ENCODE assay signal across 12 mouse cellular contexts in the genomic region with DNA sequence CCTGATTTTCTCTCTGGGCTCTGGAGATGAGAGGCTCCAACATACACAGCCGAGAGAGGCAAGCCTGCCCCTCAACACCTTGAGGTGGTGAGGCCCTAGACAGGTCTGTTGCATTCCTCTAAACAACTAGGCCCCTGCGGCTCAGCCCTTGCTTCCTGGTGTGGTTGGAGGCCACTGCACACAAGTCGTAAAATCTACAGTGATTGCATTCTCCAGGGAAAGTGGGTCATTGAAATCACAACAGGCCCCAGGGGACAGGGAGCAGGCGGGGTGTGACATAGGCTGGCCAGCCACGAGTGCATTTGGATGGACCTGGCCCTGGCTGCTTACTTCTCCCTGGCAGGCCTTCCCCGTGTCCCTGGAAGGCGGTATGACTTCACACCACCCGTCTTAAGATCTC.
A peak's percentile ranks its signal among the peaks of the same experiment; 100 is the strongest.
DNase-seq lines count a peak whose midpoint lies in the region; ATAC-seq lines count a peak whose summit lies in the region.
"Had no signal": no experiment of that assay in that cellular context is flagged by ENCODE, and none has a peak within 500 bp of the region (broad histone marks: within the 10 kb centered on the region; RNA-seq: fewer than 3 reads in every experiment).

No protein-coding gene starts in this region.

- DNase-seq in adipocyte (ENCODE audit: low spot score) = peak; percentile 59
- DNase-seq in kidney, adult 11 months = peak; percentile 80
- no peak for DNase-seq in frontal cortex, postnatal 14 days (ENCODE audit: low spot score in 2 of 2)
- DNase-seq in T-cell, adult 2 months (ENCODE audit: low spot score) = no peak
- DNase-seq: cerebellum, adult 8-10 months; right cerebral cortex, postnatal 25 days had no signal

- H3K4me2 ChIP-seq in hindbrain, embryonic 13.5 days = no peak overlapping the region
- no peak overlapping the region for H3K4me2 ChIP-seq in hindbrain, embryonic 16.5 days (ENCODE audit: low read length)
- H3K4me2 ChIP-seq in limb, embryonic 13.5 days (replicated peaks) = no peak overlapping the region

- H3K27ac ChIP-seq in hindbrain, embryonic 13.5 days = peak overlapping the region; percentile 40; the same call in 1 of the 2 replicates
- no peak overlapping the region for H3K27ac ChIP-seq in hindbrain, embryonic 16.5 days (ENCODE audit: low read depth, low read length)
- no peak overlapping the region for H3K27ac ChIP-seq in limb, embryonic 13.5 days

- peaks cover 23% of the 10 kb centered on the region for H3K36me3 ChIP-seq in hindbrain, embryonic 13.5 days
- H3K36me3 ChIP-seq in hindbrain, embryonic 16.5 days (ENCODE audit: control insufficient read depth, insufficient read depth, low read length) = peaks cover 4% of the 10 kb centered on the region; the same call in 1 of the 2 replicates
- H3K36me3 ChIP-seq in limb, embryonic 13.5 days = peaks cover 27% of the 10 kb centered on the region

- no peaks in the 10 kb centered on the region for H3K9me3 ChIP-seq in hindbrain, embryonic 13.5 days
- peaks cover 4% of the 10 kb centered on the region; the same call in 1 of the 2 replicates for H3K9me3 ChIP-seq in hindbrain, embryonic 16.5 days (ENCODE audit: control insufficient read depth, low read length)
- H3K9me3 ChIP-seq in limb, embryonic 13.5 days = peaks cover 4% of the 10 kb centered on the region

- H3K9ac ChIP-seq in hindbrain, embryonic 13.5 days = no peak overlapping the region
- H3K9ac ChIP-seq in hindbrain, embryonic 16.5 days (ENCODE audit: low read depth, low read length) = no peak overlapping the region
- no peak overlapping the region for H3K9ac ChIP-seq in limb, embryonic 13.5 days

- H3K27me3 ChIP-seq in hindbrain, embryonic 13.5 days = no peaks in the 10 kb centered on the region
- H3K27me3 ChIP-seq in hindbrain, embryonic 16.5 days (replicated peaks; ENCODE audit: control insufficient read depth, insufficient read depth, low read length) = no peaks in the 10 kb centered on the region
- H3K27me3 ChIP-seq in limb, embryonic 13.5 days = no peaks in the 10 kb centered on the region

- no peak for ATAC-seq in hindbrain, embryonic 13.5 days (ENCODE audit: low FRiP score)
- no peak for ATAC-seq in hindbrain, embryonic 16.5 days
- 0 out of 2 replicates have a peak, but pooled peaks have one; percentile 42 for ATAC-seq in limb, embryonic 13.5 days (ENCODE audit: low FRiP score, low read depth)
- no peak for ATAC-seq in monocyte, adult 5-6 weeks (replicated peaks; ENCODE audit: insufficient number of reproducible peaks, low FRiP score, low TSS enrichment, poor library complexity, severe bottlenecking)

- H3K4me1 ChIP-seq in hindbrain, embryonic 13.5 days (replicated peaks) = peaks cover 22% of the 10 kb centered on the region
- H3K4me1 ChIP-seq in hindbrain, embryonic 16.5 days (ENCODE audit: control insufficient read depth, insufficient read depth, low read depth, low read length) = peaks cover 11% of the 10 kb centered on the region
- H3K4me1 ChIP-seq in limb, embryonic 13.5 days = peaks cover 18% of the 10 kb centered on the region

- no peak overlapping the region for H3K4me3 ChIP-seq in hindbrain, embryonic 13.5 days
- H3K4me3 ChIP-seq in hindbrain, embryonic 16.5 days (ENCODE audit: low read length) = no peak overlapping the region
- H3K4me3 ChIP-seq in limb, embryonic 13.5 days = no peak overlapping the region
- H3K4me3 ChIP-seq: hindbrain, embryonic 10.5 days; myocyte had no signal

- WGBS in hindbrain, embryonic 13.5 days = 71% methylated on average over 8 of the region's 8 CpGs
- WGBS in hindbrain, embryonic 16.5 days = 62% methylated on average over 6 of the region's 8 CpGs
- WGBS in limb, embryonic 13.5 days = 41% methylated on average over 8 of the region's 8 CpGs

Comparison
In these comparisons a context has a peak if more than half of its experiments do, and no peak if none do; other contexts are left out.
1. DNase-seq: peak in adipocyte (single experiment) and kidney, adult 11 months (single experiment); none in frontal cortex, postnatal 14 days (0 of 2) and T-cell, adult 2 months (single experiment).